Mouse (Mus musculus): ENCODE measurements at regions not wholly inside any gene's neighbourhood (a gene's known extent, or its start where the extent isn't known, plus 50 kb on each side); places are given as distances from the start of the nearest gene placed in this dataset.
A peak's percentile ranks its signal among the peaks of the same experiment; 100 is the strongest.

DNA sequence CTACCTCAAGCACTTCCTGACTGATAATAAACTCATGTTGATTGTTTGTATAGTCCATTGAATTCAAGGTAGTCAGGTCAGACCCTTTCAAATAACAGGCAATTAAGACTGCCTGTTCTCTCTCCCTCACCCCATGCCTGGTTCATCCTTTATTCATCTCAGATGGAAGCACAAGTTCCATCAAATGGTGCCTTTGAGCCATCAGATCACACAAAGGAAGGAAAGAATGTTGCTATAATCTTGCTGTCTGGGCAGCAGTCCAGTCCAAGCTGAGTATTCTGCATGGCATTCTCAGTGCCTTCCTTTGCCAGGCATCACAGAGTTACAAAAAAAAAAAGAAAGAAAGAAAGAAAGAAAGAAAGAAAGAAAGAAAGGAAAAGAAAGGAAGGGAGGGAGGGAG is 163.7 kb upstream of the Spaca1 start:
- no peaks in the 10 kb centered on the region for H3K9me3 ChIP-seq (ENCODE audit: control insufficient read depth, low read length)
- no peak overlapping the region for H3K4me3 ChIP-seq (ENCODE audit: low read depth, low read length)
- no peak for ATAC-seq (replicated peaks; ENCODE audit: low FRiP score, low TSS enrichment, low read depth)
- DNase-seq (ENCODE audit: low spot score): no peak
- H3K27me3 ChIP-seq (replicated peaks; ENCODE audit: control insufficient read depth, insufficient read depth, low read length): no peaks in the 10 kb centered on the region
- H3K36me3 ChIP-seq (ENCODE audit: control insufficient read depth, insufficient read depth, low read length): no peaks in the 10 kb centered on the region
- H3K27ac ChIP-seq (ENCODE audit: low read depth): no peak overlapping the region
- H3K4me1 ChIP-seq (replicated peaks; ENCODE audit: control insufficient read depth, insufficient read depth, low read length): no peaks in the 10 kb centered on the region
- no peak overlapping the region for H3K4me2 ChIP-seq (ENCODE audit: low read length)
- H3K9ac ChIP-seq (ENCODE audit: low read length): no peak overlapping the region

DNA sequence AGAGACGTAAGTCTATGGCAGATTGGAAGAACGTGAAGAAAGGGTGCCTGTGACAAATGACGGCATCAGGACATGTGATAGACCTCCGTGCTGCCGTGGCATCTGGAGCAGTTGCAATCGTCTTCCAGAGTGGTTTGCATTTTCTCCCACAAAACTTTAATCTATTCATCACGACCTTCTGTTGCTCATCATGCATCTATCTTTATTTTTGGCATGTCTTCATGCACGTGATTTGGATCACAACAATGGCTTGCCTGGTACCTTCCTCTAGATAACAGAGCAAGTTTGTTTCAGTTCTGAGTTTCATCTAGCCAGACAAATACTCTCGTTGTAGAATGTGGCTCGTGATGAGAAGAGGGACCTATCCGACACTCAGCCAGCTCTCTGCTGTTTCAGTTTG is 164.4 kb upstream of the Spaca1 start:
- Histone ChIP-seq H3K4me2 (ENCODE audit: low read length) (no peak overlapping the region), H3K36me3 (ENCODE audit: control insufficient read depth, insufficient read depth, low read length) (no peaks in the 10 kb centered on the region), H3K9me3 (ENCODE audit: control insufficient read depth, low read length) (no peaks in the 10 kb centered on the region), H3K9ac (ENCODE audit: low read length) (no peak overlapping the region), H3K27ac (ENCODE audit: low read depth) (no peak overlapping the region), H3K4me3 (ENCODE audit: low read depth, low read length) (no peak overlapping the region), H3K27me3 (replicated peaks; ENCODE audit: control insufficient read depth, insufficient read depth, low read length) (no peaks in the 10 kb centered on the region), H3K4me1 (replicated peaks; ENCODE audit: control insufficient read depth, insufficient read depth, low read length) (no peaks in the 10 kb centered on the region)
- ATAC-seq (replicated peaks; ENCODE audit: low FRiP score, low TSS enrichment, low read depth): no peak
- WGBS: 81% methylated on average over 11 of the region's 11 CpGs
- no peak for DNase-seq (ENCODE audit: low spot score)

GRCm38 (mm10) chr4:34221915-34222314 is 171.9 kb upstream of the Spaca1 start:
- Histone ChIP-seq H3K4me2 (ENCODE audit: low read length) (no peak overlapping the region), H3K27ac (ENCODE audit: low read depth) (no peak overlapping the region), H3K36me3 (ENCODE audit: control insufficient read depth, insufficient read depth, low read length) (no peaks in the 10 kb centered on the region), H3K27me3 (replicated peaks; ENCODE audit: control insufficient read depth, insufficient read depth, low read length) (no peaks in the 10 kb centered on the region), H3K4me3 (ENCODE audit: low read depth, low read length) (no peak overlapping the region), H3K9ac (ENCODE audit: low read length) (no peak overlapping the region), H3K9me3 (ENCODE audit: control insufficient read depth, low read length) (no peaks in the 10 kb centered on the region), H3K4me1 (replicated peaks; ENCODE audit: control insufficient read depth, insufficient read depth, low read length) (no peaks in the 10 kb centered on the region)
- ATAC-seq (replicated peaks; ENCODE audit: low FRiP score, low TSS enrichment, low read depth) (no peak), DNase-seq (ENCODE audit: low spot score) (no peak)
- WGBS: 85% methylated on average over 1 of the region's 1 CpGs

DNA sequence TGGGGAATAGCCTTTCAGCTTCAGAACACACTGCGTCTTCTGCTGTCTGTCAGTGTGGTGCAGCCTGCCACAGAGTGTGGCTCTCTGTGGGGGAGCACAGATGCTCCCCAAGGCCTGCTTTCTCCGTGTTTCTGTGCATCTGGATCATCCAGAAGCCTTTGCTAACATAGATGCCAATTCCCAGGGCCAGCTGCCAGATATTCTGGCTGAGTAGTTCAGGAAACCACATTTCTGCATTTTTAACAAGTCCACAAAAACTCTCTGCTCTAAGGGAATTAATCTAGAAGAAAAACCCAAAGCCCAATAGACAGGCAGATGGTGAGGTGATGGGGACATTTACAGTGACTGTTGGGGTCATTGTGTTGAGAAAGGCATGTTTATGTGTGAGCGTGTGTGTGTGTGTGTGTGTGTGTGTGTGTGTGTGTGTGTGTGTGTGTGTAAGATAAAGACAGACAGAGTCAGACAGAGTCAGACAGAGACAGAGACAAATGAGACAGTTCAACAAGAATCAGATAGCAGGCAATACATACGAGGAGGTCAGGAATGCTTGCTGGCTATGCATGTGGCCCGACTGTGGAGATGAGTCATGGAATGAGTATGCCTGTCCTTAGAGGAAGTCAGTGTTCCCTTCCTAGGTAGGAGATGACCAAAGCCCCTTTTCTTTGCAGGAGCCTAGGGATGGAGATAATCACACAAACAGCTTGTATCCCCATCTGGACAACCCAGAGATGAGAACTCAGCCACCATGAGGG is 176.3 kb upstream of the Spaca1 start:
- DNase-seq (ENCODE audit: low spot score) (no peak), ATAC-seq (replicated peaks; ENCODE audit: low FRiP score, low TSS enrichment, low read depth) (no peak)
- 47% methylated on average over 5 of the region's 5 CpGs for WGBS

GRCm38 (mm10) chr4:34226886-34227285 is 176.9 kb upstream of the Spaca1 start:
- 90% methylated on average over 5 of the region's 5 CpGs for WGBS
- Histone ChIP-seq H3K4me3 (ENCODE audit: low read depth, low read length) (no peak overlapping the region), H3K27me3 (replicated peaks; ENCODE audit: control insufficient read depth, insufficient read depth, low read length) (no peaks in the 10 kb centered on the region), H3K27ac (ENCODE audit: low read depth) (no peak overlapping the region), H3K9ac (ENCODE audit: low read length) (no peak overlapping the region), H3K9me3 (ENCODE audit: control insufficient read depth, low read length) (no peaks in the 10 kb centered on the region), H3K4me1 (replicated peaks; ENCODE audit: control insufficient read depth, insufficient read depth, low read length) (no peaks in the 10 kb centered on the region), H3K36me3 (ENCODE audit: control insufficient read depth, insufficient read depth, low read length) (no peaks in the 10 kb centered on the region), H3K4me2 (ENCODE audit: low read length) (no peak overlapping the region)
- ATAC-seq (replicated peaks; ENCODE audit: low FRiP score, low TSS enrichment, low read depth) (no peak), DNase-seq (ENCODE audit: low spot score) (no peak)

More for the DNA sequence above, 176.3 kb upstream of the Spaca1 start:
- H3K4me3 ChIP-seq (ENCODE audit: low read depth, low read length): no peak overlapping the region
- no peak overlapping the region for H3K27ac ChIP-seq (ENCODE audit: low read depth)
- no peaks in the 10 kb centered on the region for H3K4me1 ChIP-seq (replicated peaks; ENCODE audit: control insufficient read depth, insufficient read depth, low read length)
- H3K36me3 ChIP-seq (ENCODE audit: control insufficient read depth, insufficient read depth, low read length): no peaks in the 10 kb centered on the region
- no peaks in the 10 kb centered on the region for H3K9me3 ChIP-seq (ENCODE audit: control insufficient read depth, low read length)
- no peak overlapping the region for H3K9ac ChIP-seq (ENCODE audit: low read length)
- H3K27me3 ChIP-seq (replicated peaks; ENCODE audit: control insufficient read depth, insufficient read depth, low read length): no peaks in the 10 kb centered on the region
- no peak overlapping the region for H3K4me2 ChIP-seq (ENCODE audit: low read length)

DNA sequence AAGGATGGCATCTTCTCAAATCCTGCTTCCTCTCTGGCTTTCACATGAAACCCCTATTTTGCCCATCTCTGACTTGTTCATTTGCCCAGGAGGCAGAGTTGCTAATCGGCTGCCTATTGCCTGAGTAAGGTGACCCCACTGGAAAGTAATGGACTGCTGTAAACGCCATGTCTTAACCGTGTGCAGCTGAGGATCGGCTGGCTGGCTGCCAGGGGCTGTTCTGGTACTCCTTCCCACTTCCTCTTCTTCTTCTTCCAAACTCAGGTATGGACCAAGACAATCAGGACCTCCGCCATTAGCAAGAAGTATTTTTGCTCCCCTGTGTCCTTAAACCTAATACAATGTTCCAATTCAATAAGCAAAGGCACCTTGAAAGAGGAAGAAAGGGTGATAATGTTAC is 177.6 kb upstream of the Spaca1 start:
- DNase-seq (ENCODE audit: low spot score) (no peak), ATAC-seq (replicated peaks; ENCODE audit: low FRiP score, low TSS enrichment, low read depth) (no peak)
- Histone ChIP-seq H3K27ac (ENCODE audit: low read depth) (no peak overlapping the region), H3K36me3 (ENCODE audit: control insufficient read depth, insufficient read depth, low read length) (no peaks in the 10 kb centered on the region), H3K4me2 (ENCODE audit: low read length) (no peak overlapping the region), H3K9me3 (ENCODE audit: control insufficient read depth, low read length) (no peaks in the 10 kb centered on the region), H3K4me1 (replicated peaks; ENCODE audit: control insufficient read depth, insufficient read depth, low read length) (no peaks in the 10 kb centered on the region), H3K9ac (ENCODE audit: low read length) (no peak overlapping the region), H3K27me3 (replicated peaks; ENCODE audit: control insufficient read depth, insufficient read depth, low read length) (no peaks in the 10 kb centered on the region), H3K4me3 (ENCODE audit: low read depth, low read length) (no peak overlapping the region)
- 70% methylated on average over 5 of the region's 5 CpGs for WGBS

DNA sequence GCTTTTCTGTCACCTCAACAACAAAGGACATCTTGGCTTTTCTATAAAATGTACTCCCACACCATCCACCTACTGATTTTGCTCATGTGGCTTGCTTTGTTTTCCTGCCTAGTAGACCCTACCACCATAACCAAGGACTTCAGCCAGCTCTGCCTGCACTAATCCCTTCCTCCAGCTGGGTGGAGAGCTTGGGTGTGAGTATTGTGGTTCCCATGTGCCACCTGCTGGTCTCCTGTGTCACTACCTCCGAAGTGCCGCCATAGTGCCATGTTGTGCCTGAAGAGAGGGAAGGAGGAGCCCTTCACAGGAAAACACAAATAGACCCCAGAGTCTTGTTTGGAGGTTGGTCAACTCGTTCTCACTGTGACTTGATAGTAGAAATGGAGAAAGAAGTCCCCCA is 181.3 kb upstream of the Spaca1 start:
- Histone ChIP-seq H3K4me3 (ENCODE audit: low read depth, low read length) (no peak overlapping the region), H3K9ac (ENCODE audit: low read length) (no peak overlapping the region), H3K4me2 (ENCODE audit: low read length) (no peak overlapping the region), H3K36me3 (ENCODE audit: control insufficient read depth, insufficient read depth, low read length) (no peaks in the 10 kb centered on the region), H3K27ac (ENCODE audit: low read depth) (no peak overlapping the region), H3K9me3 (ENCODE audit: control insufficient read depth, low read length) (no peaks in the 10 kb centered on the region), H3K27me3 (replicated peaks; ENCODE audit: control insufficient read depth, insufficient read depth, low read length) (no peaks in the 10 kb centered on the region), H3K4me1 (replicated peaks; ENCODE audit: control insufficient read depth, insufficient read depth, low read length) (no peaks in the 10 kb centered on the region)
- DNase-seq (ENCODE audit: low spot score) (peak; percentile 72), ATAC-seq (replicated peaks; ENCODE audit: low FRiP score, low TSS enrichment, low read depth) (peak; percentile 79)
- WGBS: 11% methylated on average over 3 of the region's 3 CpGs

GRCm38 (mm10) chr4:34234204-34234603 is 184.2 kb upstream of the Spaca1 start:
- no peaks in the 10 kb centered on the region for H3K27me3 ChIP-seq (replicated peaks; ENCODE audit: control insufficient read depth, insufficient read depth, low read length)
- H3K27ac ChIP-seq (ENCODE audit: low read depth): no peak overlapping the region
- no peaks in the 10 kb centered on the region for H3K36me3 ChIP-seq (ENCODE audit: control insufficient read depth, insufficient read depth, low read length)
- ATAC-seq (replicated peaks; ENCODE audit: low FRiP score, low TSS enrichment, low read depth) (no peak), DNase-seq (ENCODE audit: low spot score) (no peak)
- H3K9ac ChIP-seq (ENCODE audit: low read length): no peak overlapping the region
- no peak overlapping the region for H3K4me2 ChIP-seq (ENCODE audit: low read length)
- H3K4me1 ChIP-seq (replicated peaks; ENCODE audit: control insufficient read depth, insufficient read depth, low read length): no peaks in the 10 kb centered on the region
- 40% methylated on average over 11 of the region's 11 CpGs for WGBS
- H3K9me3 ChIP-seq (ENCODE audit: control insufficient read depth, low read length): no peaks in the 10 kb centered on the region
- no peak overlapping the region for H3K4me3 ChIP-seq (ENCODE audit: low read depth, low read length)

DNA sequence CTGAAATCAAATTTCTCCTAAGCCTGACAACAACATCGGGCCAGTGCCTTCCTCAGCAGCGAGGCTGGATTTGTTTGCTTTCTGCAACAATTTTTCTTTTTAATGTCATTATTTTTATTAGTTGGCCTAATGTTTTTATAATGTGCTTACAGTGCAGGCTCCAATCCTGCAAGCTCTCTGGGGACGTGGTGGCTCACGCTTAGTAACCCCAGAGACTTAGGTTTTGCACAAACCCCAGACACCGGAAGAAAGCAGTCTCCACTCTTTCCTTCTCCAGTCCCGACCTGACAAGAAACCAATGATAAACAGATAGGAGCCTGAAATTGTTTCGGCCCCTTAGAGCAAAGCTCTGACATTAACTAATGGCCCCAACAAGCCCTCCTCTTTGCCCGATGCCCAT is 184.7 kb upstream of the Spaca1 start:
- H3K4me3 ChIP-seq (ENCODE audit: low read depth, low read length): no peak overlapping the region
- H3K4me1 ChIP-seq (replicated peaks; ENCODE audit: control insufficient read depth, insufficient read depth, low read length): no peaks in the 10 kb centered on the region; the same call in 1 of the 2 replicates
- WGBS: 55% methylated on average over 8 of the region's 8 CpGs
- H3K4me2 ChIP-seq (ENCODE audit: low read length): no peak overlapping the region
- no peaks in the 10 kb centered on the region for H3K9me3 ChIP-seq (ENCODE audit: control insufficient read depth, low read length)
- ATAC-seq (replicated peaks; ENCODE audit: low FRiP score, low TSS enrichment, low read depth) (no peak), DNase-seq (ENCODE audit: low spot score) (no peak)
- no peak overlapping the region for H3K9ac ChIP-seq (ENCODE audit: low read length)
- H3K36me3 ChIP-seq (ENCODE audit: control insufficient read depth, insufficient read depth, low read length): no peaks in the 10 kb centered on the region
- no peak overlapping the region for H3K27ac ChIP-seq (ENCODE audit: low read depth)
- no peaks in the 10 kb centered on the region for H3K27me3 ChIP-seq (replicated peaks; ENCODE audit: control insufficient read depth, insufficient read depth, low read length)
